Mouse (Mus musculus) kidney, postnatal 0 days (tissue): ENCODE results near the gene Ano2. TPM values are rescaled to one million over a fixed set of nuclear protein-coding genes. Genes with fewer than 3 reads are reported as not detected.
A peak's percentile ranks its signal among the peaks of the same experiment; 100 is the strongest.

Source experiments
- ATAC-seq: fragments of 200-750 bp; cut with Nextera tagmentation; replicated peaks from 2 replicates; pipeline ENCODE4 v1.8.0; 2017; ENCODE audit warnings: low read depth, moderate number of reproducible peaks, moderate TSS enrichment, moderate library complexity; ENCODE audit not compliant: low FRiP score
- DNase-seq: peaks from one replicate; pipeline ENCODE4 v3.0.0-alpha.2; 2016; ENCODE audit warnings: low spot score
- H3K27ac ChIP-seq: fragments of 300-500 bp; sonication (generic); 2 replicates; pipeline ENCODE4 v1.5.1; 2014; ENCODE audit warnings: mild to moderate bottlenecking
- H3K27me3 ChIP-seq: fragments of 300-500 bp; sonication (generic); 2 replicates; pipeline ENCODE4 v1.6.1; 2014; ENCODE audit warnings: low read length, mixed read lengths; ENCODE audit not compliant: insufficient read depth
- H3K36me3 ChIP-seq: fragments of 300-500 bp; sonication (generic); 2 replicates; pipeline ENCODE4 v1.6.1; 2014; ENCODE audit warnings: low read length, mixed read lengths; ENCODE audit not compliant: insufficient read depth
- H3K4me1 ChIP-seq: fragments of 300-500 bp; sonication (generic); replicated peaks from 2 replicates; pipeline ENCODE4 v1.6.1; 2014; ENCODE audit warnings: antibody characterized with exemption, low read length, mixed read lengths; ENCODE audit not compliant: insufficient read depth
- H3K4me2 ChIP-seq: fragments of 300-500 bp; sonication (generic); 2 replicates; pipeline ENCODE4 v1.6.1; 2014; ENCODE audit warnings: mild to moderate bottlenecking, low read length, moderate library complexity, mixed read lengths
- H3K4me3 ChIP-seq: fragments of 300-500 bp; sonication (generic); replicated peaks from 2 replicates; pipeline ENCODE4 v1.5.1; 2014; ENCODE audit warnings: low read depth, low read length
- H3K9ac ChIP-seq: fragments of 300-500 bp; sonication (generic); 2 replicates; pipeline ENCODE4 v1.6.1; 2014; ENCODE audit warnings: low read depth, low read length
- H3K9me3 ChIP-seq: fragments of 300-500 bp; sonication (generic); replicated peaks from 2 replicates; pipeline ENCODE4 v1.6.1; 2016; ENCODE audit warnings: low read length, inconsistent platforms, mixed read lengths
- CTCF ChIP-seq: IDR thresholded peaks from 2 replicates; pipeline ENCODE4 v1.5.1; 2016; ENCODE audit warnings: antibody characterized with exemption, low read depth, mild to moderate bottlenecking, moderate library complexity
- WGBS: fragments of 180-500 bp; shearing (Covaris S2); extraction: QIAGEN DNeasy Blood & Tissue Kit; methylation state at CpG from one replicate; pipeline ENCODE4 v1.1.7; 2014; 5-methylcytosine and 5-hydroxymethylcytosine counted together
- polyA plus RNA-seq: library from polyadenylated mRNA; unstranded; fragments of >200 nt; fragmentation: Nextera tagmentation; extraction: Ambion mirVana; gene quantifications from 2 replicates; pipeline ENCODE4 v1.2.1, GENCODE M21; 2015

Ano2 gene
- polyA plus RNA-seq = 0.23 and 0.33 TPM in 2 replicates

DNA sequence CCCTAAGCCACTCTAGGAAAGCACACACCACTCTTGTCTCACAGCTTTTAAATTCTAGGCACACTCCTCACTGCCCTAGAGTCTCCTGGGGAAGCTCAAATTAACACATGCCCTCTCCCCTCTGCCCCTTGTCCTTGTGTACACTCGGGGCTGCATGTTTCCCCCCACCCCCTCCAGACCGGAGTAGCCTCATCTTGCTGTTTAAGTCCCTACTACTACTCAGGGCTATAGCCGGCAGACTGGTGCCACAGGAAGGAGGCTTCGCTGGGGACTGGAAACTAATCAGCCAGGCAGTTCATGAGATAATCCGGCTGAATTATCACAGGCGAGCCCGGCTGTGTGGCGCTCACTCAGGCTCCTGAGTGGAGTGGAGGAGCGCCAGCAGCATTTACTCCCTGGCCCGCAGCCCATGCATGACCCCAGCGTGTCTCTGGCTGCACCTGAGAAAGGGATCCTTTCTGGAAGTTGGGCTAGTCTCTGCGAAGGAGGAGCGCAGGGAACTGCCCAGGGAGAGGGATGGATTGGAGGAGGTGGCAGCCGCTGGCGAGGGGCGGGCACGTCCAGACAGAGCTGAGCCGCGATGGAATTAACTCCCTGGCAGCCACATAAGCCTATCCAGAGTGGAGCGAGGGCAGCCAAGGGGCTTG, at the start of gene Ano2:
Gene Ano2, plus strand, starts transcription at position 363 of the 647 bp plus-strand sequence.
- H3K4me3 ChIP-seq = peak within 1 kb of the TSS; percentile 23
- ATAC-seq (0 out of 2 replicates have a peak, but pooled peaks have one; percentile 40), DNase-seq (peak; percentile 19)
- no peak within 1 kb of the TSS; the same call in 1 of the 2 replicates for H3K27ac ChIP-seq
- no peaks in the 10 kb centered on the region for H3K27me3 ChIP-seq
- WGBS = 1% methylated on average over 20 of the region's 20 CpGs
- no peaks in the 10 kb centered on the region for H3K36me3 ChIP-seq
- H3K4me1 ChIP-seq = 0 out of 2 replicates have a peak, but pooled peaks cover 6% of the 10 kb centered on the region
- H3K4me2 ChIP-seq = peak within 1 kb of the TSS; percentile 48
- no peaks in the 10 kb centered on the region for H3K9me3 ChIP-seq
- TF ChIP-seq CTCF = no peak
- no peak within 1 kb of the TSS for H3K9ac ChIP-seq

DNA sequence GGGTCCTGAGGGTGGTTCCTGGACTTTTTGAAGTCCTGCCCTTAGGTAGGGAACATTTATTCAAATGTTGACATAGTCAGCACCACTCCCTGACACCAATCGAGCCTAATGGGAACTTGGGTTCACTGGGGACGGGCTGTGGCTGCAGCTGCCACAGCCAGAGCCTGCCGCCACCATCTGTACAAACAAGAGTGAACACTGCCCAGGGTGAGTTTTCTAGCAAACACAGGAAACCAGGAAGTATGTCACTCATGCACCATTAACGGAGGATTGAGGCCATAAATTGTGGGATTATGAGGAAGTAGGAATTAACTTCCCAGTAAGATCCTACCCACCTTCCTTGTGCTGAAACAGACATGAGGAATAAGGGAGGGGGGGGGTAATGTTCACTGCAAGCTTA, 49.7 kb upstream of the Ano2 start:
- H3K4me1 ChIP-seq = no peaks in the 10 kb centered on the region
- no peak overlapping the region for H3K4me2 ChIP-seq
- H3K27me3 ChIP-seq = no peaks in the 10 kb centered on the region
- no peak for DNase-seq
- ATAC-seq = no peak
- H3K27ac ChIP-seq = no peak overlapping the region
- no peaks in the 10 kb centered on the region for H3K36me3 ChIP-seq
- no peak overlapping the region for H3K4me3 ChIP-seq
- no peaks in the 10 kb centered on the region for H3K9me3 ChIP-seq
- H3K9ac ChIP-seq = no peak overlapping the region
- TF ChIP-seq CTCF = no peak
- WGBS = 25% methylated on average over 4 of the region's 4 CpGs

DNA sequence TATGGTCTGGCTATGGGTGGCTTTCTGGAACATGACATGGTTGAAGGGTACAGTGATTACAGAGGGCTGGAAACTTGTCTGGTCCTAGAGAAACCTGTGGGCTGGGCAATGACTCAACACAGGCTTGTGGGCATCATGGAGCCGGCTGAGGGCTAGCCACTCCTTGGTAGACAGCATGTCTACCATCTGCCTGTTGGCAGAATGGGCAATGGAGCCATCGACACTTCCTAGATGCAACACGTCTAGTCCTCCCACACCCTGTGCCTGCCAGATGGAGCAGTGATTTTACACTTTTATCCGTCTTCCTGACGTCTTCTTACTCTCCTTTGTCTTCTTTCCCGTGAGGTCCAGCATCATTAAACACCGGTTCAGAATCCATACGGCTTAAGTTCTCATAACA, 49.1 kb upstream of the Ano2 start:
- Histone ChIP-seq H3K27ac (no peak overlapping the region), H3K4me3 (no peak overlapping the region), H3K4me1 (no peaks in the 10 kb centered on the region), H3K4me2 (no peak overlapping the region), H3K36me3 (no peaks in the 10 kb centered on the region), H3K9me3 (no peaks in the 10 kb centered on the region), H3K27me3 (no peaks in the 10 kb centered on the region), H3K9ac (no peak overlapping the region)
- TF ChIP-seq CTCF = no peak
- ATAC-seq = no peak
- 79% methylated on average over 8 of the region's 8 CpGs for WGBS
- no peak for DNase-seq

DNA sequence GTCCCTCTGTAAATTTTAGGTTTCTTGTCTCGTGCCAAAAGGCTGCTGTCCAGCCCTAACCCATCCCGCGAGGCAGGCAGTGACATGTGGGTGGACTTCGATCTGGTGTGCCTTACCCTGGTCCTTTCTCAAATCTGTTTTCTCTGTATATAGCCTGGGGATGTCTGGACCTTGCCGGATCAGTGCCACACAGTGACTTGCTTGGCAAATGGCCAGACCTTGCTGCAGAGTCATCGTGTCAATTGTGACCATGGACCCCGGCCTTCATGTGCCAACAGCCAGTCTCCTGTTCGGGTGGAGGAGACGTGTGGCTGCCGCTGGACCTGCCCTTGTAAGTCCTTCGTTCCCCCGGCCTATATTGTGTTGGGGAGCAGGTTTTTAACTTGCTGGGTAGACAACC, 41.3 kb upstream of the Ano2 start:
- 68% methylated on average over 12 of the region's 12 CpGs for WGBS
- no peak overlapping the region for H3K4me2 ChIP-seq

DNA sequence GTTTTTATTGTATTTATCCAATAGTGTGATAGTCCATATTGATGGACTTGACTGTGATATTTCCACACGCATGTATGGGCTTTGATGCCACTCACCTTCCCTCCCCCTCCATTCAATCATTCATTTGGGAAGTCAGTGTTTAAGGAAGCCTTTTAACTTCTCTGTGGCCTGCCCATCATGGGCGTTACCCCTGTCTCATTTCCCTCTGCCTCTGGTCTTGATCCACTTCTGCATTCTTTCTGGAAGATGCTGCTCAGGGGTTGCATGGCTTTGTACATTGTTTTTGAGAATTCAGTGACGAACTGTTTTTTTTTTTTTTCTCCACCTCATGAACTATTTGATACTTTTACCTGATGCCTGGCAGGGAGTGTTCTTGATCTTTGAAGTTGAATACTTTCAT, 38.9 kb upstream of the Ano2 start:
- Histone ChIP-seq H3K36me3 (no peaks in the 10 kb centered on the region), H3K4me3 (no peak overlapping the region), H3K27ac (no peak overlapping the region), H3K4me2 (no peak overlapping the region), H3K4me1 (no peaks in the 10 kb centered on the region), H3K9ac (no peak overlapping the region), H3K27me3 (no peaks in the 10 kb centered on the region), H3K9me3 (no peaks in the 10 kb centered on the region)
- no peak for TF ChIP-seq CTCF
- no peak for DNase-seq
- ATAC-seq = no peak
- WGBS = 71% methylated on average over 3 of the region's 3 CpGs

More for the DNA sequence above, 41.3 kb upstream of the Ano2 start:
- DNase-seq (no peak), ATAC-seq (no peak)
- TF ChIP-seq CTCF = no peak
- no peaks in the 10 kb centered on the region for H3K36me3 ChIP-seq
- H3K27ac ChIP-seq = no peak overlapping the region
- no peak overlapping the region for H3K4me3 ChIP-seq
- H3K4me1 ChIP-seq = no peaks in the 10 kb centered on the region
- no peaks in the 10 kb centered on the region for H3K27me3 ChIP-seq
- H3K9ac ChIP-seq = no peak overlapping the region
- H3K9me3 ChIP-seq = no peaks in the 10 kb centered on the region

DNA sequence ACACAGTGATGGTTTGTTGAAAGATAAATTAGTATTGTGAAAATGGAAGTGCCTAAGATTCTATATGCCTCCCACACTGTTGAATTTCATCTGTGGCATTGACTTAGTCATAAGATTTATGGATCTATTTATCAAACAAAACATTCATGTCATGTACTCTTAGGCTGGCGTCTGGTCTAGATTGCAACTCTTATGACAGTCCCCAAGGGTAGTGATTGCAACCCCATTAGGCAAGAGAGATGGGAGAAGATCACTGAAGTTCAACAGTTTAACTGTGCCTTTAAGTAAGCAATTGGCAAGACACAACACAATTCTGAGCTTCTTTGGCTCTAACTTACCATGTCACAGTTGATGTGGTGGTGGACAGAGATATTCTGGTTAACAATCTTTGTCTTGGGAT, 36.8 kb upstream of the Ano2 start:
- no peak overlapping the region for H3K9ac ChIP-seq
- no peaks in the 10 kb centered on the region for H3K36me3 ChIP-seq
- no peak overlapping the region for H3K4me3 ChIP-seq
- DNase-seq = no peak
- H3K27me3 ChIP-seq = no peaks in the 10 kb centered on the region
- no peak for ATAC-seq
- H3K4me2 ChIP-seq = no peak overlapping the region
- no peaks in the 10 kb centered on the region for H3K9me3 ChIP-seq
- no peaks in the 10 kb centered on the region for H3K4me1 ChIP-seq
- H3K27ac ChIP-seq = no peak overlapping the region
- WGBS = 33% methylated on average over 1 of the region's 1 CpGs
- TF ChIP-seq CTCF = no peak

DNA sequence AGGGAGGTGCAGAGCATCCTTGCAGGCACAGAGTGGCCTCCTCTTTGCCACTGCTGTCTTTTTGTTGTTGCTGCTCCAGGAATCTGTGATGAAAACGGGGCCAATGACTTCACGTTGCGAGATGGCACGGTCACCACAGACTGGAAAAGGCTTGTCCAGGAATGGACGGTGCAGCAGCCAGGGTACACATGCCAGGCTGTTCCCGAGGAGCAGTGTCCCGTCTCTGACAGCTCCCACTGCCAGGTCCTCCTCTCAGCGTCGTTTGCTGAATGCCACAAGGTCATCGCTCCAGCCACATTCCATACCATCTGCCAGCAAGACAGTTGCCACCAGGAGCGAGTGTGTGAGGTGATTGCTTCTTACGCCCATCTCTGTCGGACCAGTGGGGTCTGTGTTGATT, 33.3 kb upstream of the Ano2 start:
- ATAC-seq = no peak
- WGBS = 79% methylated on average over 13 of the region's 13 CpGs
- no peaks in the 10 kb centered on the region for H3K36me3 ChIP-seq

More for the DNA sequence above, 33.3 kb upstream of the Ano2 start:
- Histone ChIP-seq H3K27ac (no peak overlapping the region), H3K4me3 (no peak overlapping the region), H3K4me2 (no peak overlapping the region), H3K9me3 (no peaks in the 10 kb centered on the region), H3K9ac (no peak overlapping the region), H3K4me1 (no peaks in the 10 kb centered on the region), H3K27me3 (no peaks in the 10 kb centered on the region)
- no peak for DNase-seq
- no peak for TF ChIP-seq CTCF
